Mouse (Mus musculus): ENCODE measurements around the gene Emg1. TPM values are rescaled to one million over a fixed set of nuclear protein-coding genes. Genes with fewer than 3 reads are reported as not detected.

Emg1 gene
- polyA plus RNA-seq, 1 experiment from 2014 or later: 93.9 TPM

GRCm38 (mm10) chr6:124729850-124730705 is 18.1 kb upstream of the Emg1 start:
- H3K4me1 ChIP-seq (replicated peaks; ENCODE audit: control insufficient read depth, insufficient read depth): no peaks in the 10 kb centered on the region; the same call in 1 of the 2 replicates
- H3K36me3 ChIP-seq (ENCODE audit: control insufficient read depth, insufficient read depth, low read length): no peaks in the 10 kb centered on the region
- ATAC-seq (ENCODE audit: low FRiP score, low TSS enrichment) (no peak), DNase-seq (ENCODE audit: low spot score) (no peak)
- no peak overlapping the region for H3K4me3 ChIP-seq (ENCODE audit: low read depth, low read length)
- 78% methylated on average over 8 of the region's 8 CpGs for WGBS
- no peak overlapping the region for H3K9ac ChIP-seq (ENCODE audit: low read length)
- H3K4me2 ChIP-seq (replicated peaks; ENCODE audit: low read depth): no peak overlapping the region
- TF ChIP-seq EP300 (optimal IDR thresholded peaks at IDR 0.05) (no peak), CTCF (IDR thresholded peaks at IDR 0.05; ENCODE audit: low read depth) (no peak)
- H3K27me3 ChIP-seq (ENCODE audit: control insufficient read depth, insufficient read depth, low read length): no peaks in the 10 kb centered on the region
- no peaks in the 10 kb centered on the region for H3K9me3 ChIP-seq (ENCODE audit: control insufficient read depth, low read length)
- no peak overlapping the region for H3K27ac ChIP-seq (replicated peaks)

DNA sequence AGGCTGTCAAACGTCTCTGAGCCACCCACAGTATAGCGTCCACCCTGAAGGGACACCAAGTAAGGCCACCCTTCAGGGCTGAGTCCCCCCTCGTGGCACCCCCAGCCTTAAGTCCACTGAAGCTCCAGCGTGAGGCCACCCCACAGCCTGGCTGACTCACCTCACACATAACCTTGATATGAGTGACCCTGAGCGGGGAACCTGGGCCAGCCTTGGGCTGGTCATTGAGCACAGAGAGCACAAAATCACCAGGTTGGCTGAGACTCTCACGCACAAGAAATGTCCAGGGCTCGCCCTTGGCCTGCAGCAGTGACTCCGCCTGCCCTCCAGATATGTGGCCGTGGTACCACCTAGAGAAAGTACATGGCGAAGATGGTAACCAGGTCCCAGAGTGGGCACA is 16.6 kb upstream of the Emg1 start:
- ATAC-seq (ENCODE audit: low FRiP score, low TSS enrichment) (0 out of 2 replicates have a peak, but pooled peaks have one; percentile 24), DNase-seq (ENCODE audit: low spot score) (no peak)
- H3K27me3 ChIP-seq (ENCODE audit: control insufficient read depth, insufficient read depth, low read length): no peaks in the 10 kb centered on the region
- 80% methylated on average over 10 of the region's 10 CpGs for WGBS
- H3K4me1 ChIP-seq (replicated peaks; ENCODE audit: control insufficient read depth, insufficient read depth): no peaks in the 10 kb centered on the region; the same call in 1 of the 2 replicates
- H3K9me3 ChIP-seq (ENCODE audit: control insufficient read depth, low read length): no peaks in the 10 kb centered on the region
- H3K4me2 ChIP-seq (replicated peaks; ENCODE audit: low read depth): no peak overlapping the region
- TF ChIP-seq EP300 (optimal IDR thresholded peaks at IDR 0.05) (no peak), CTCF (IDR thresholded peaks at IDR 0.05; ENCODE audit: low read depth) (no peak)
- no peak overlapping the region for H3K4me3 ChIP-seq (ENCODE audit: low read depth, low read length)
- H3K9ac ChIP-seq (ENCODE audit: low read length): no peak overlapping the region
- H3K36me3 ChIP-seq (ENCODE audit: control insufficient read depth, insufficient read depth, low read length): no peaks in the 10 kb centered on the region; the same call in 1 of the 2 replicates
- H3K27ac ChIP-seq (replicated peaks): no peak overlapping the region

DNA sequence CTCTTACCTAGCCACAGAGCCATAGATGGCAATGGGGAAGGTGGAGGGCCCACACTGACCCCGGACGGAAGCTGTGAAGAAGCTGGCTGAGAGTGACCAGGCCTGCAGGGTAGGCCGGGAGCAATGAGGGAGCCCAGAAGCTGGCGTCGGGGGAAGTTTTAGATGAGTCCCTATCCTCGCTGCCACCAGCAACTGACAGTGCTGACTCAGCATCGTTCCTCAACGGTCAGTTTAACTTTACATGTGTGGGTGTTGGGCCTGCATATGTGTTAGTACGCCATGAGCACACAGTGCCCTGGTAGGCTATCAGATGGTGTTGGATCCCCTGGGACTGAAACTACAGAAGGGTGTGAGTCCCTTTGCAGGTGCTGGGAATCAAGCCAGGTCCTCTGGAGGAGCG is 12.5 kb upstream of the Emg1 start:
- no peak overlapping the region for H3K4me3 ChIP-seq (ENCODE audit: low read depth, low read length)
- no peak for DNase-seq (ENCODE audit: low spot score)
- H3K36me3 ChIP-seq (ENCODE audit: control insufficient read depth, insufficient read depth, low read length): no peaks in the 10 kb centered on the region; the same call in 1 of the 2 replicates
- no peak overlapping the region for H3K27ac ChIP-seq (replicated peaks)
- 90% methylated on average over 10 of the region's 10 CpGs for WGBS
- no peak for ATAC-seq (ENCODE audit: low FRiP score, low TSS enrichment)
- H3K4me1 ChIP-seq (replicated peaks; ENCODE audit: control insufficient read depth, insufficient read depth): no peaks in the 10 kb centered on the region
- no peak overlapping the region for H3K9ac ChIP-seq (ENCODE audit: low read length)
- TF ChIP-seq EP300 (optimal IDR thresholded peaks at IDR 0.05) (no peak), CTCF (IDR thresholded peaks at IDR 0.05; ENCODE audit: low read depth) (no peak)
- no peaks in the 10 kb centered on the region for H3K27me3 ChIP-seq (ENCODE audit: control insufficient read depth, insufficient read depth, low read length)
- H3K4me2 ChIP-seq (replicated peaks; ENCODE audit: low read depth): no peak overlapping the region
- H3K9me3 ChIP-seq (ENCODE audit: control insufficient read depth, low read length): no peaks in the 10 kb centered on the region

DNA sequence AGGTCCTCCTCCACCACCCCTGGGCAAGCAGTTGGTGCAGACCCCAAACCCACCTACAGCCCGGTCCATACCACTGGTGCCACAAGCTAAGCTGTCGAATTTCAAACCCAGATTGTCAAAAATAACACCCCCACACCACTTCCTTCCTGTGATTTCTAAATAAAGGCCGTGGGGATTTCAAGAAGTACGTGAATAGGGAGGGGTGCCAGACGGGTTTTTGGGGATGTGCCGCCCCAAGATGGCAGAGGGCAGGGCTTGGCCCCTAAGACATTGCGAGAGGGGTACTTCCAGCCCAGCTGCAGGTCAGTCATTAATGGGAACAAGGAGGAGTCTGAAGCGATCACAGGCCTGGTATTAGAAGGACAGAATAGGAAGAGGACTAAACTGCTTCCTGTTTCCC is 11.6 kb upstream of the Emg1 start:
- no peak for DNase-seq (ENCODE audit: low spot score)
- no peaks in the 10 kb centered on the region for H3K9me3 ChIP-seq (ENCODE audit: control insufficient read depth, low read length)
- no peak overlapping the region for H3K27ac ChIP-seq (replicated peaks)
- ATAC-seq (ENCODE audit: low FRiP score, low TSS enrichment): no peak
- no peak overlapping the region for H3K9ac ChIP-seq (ENCODE audit: low read length)
- no peak overlapping the region for H3K4me3 ChIP-seq (ENCODE audit: low read depth, low read length)
- no peak for TF ChIP-seq CTCF (IDR thresholded peaks at IDR 0.05; ENCODE audit: low read depth)
- TF ChIP-seq EP300 (optimal IDR thresholded peaks at IDR 0.05): no peak
- H3K4me1 ChIP-seq (replicated peaks; ENCODE audit: control insufficient read depth, insufficient read depth): no peaks in the 10 kb centered on the region
- WGBS: 71% methylated on average over 8 of the region's 8 CpGs
- no peaks in the 10 kb centered on the region for H3K27me3 ChIP-seq (ENCODE audit: control insufficient read depth, insufficient read depth, low read length)
- no peak overlapping the region for H3K4me2 ChIP-seq (replicated peaks; ENCODE audit: low read depth)
- no peaks in the 10 kb centered on the region; the same call in 1 of the 2 replicates for H3K36me3 ChIP-seq (ENCODE audit: control insufficient read depth, insufficient read depth, low read length)

DNA sequence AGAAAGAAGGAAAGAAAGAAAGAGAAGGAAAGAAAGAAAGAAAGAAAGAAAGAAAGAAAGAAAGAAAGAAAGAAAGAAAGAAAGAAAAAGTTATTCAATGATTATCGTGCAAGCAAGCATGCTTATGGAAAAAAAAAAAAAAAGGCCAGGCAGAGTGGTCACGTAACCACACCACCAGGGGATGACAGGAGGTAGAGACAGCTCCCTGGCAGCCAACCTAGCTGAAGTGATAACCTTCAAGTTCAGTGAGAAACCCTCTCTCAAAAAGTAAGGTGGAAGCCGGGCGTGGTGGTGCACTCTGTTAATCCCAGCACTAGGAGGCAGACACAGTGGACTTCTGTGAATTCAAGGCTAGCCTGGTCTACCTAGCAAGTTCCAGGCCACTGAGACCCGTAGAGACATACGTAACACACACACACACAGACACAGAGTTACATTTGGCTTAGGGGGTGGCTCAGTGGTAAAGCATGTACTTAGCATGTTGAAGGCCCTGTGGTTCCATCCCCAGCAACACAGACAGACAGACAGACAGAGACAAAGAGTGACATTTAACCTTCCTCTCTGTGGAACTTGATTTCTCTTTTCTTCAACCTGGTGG is 11.0 kb upstream of the Emg1 start:
- no peak overlapping the region for H3K9ac ChIP-seq (ENCODE audit: low read length)
- DNase-seq (ENCODE audit: low spot score): no peak
- WGBS: 77% methylated on average over 6 of the region's 6 CpGs
- H3K4me2 ChIP-seq (replicated peaks; ENCODE audit: low read depth): no peak overlapping the region
- no peak overlapping the region for H3K4me3 ChIP-seq (ENCODE audit: low read depth, low read length)
- ATAC-seq (ENCODE audit: low FRiP score, low TSS enrichment): no peak
- H3K9me3 ChIP-seq (ENCODE audit: control insufficient read depth, low read length): no peaks in the 10 kb centered on the region
- TF ChIP-seq CTCF (IDR thresholded peaks at IDR 0.05; ENCODE audit: low read depth): no peak
- no peak for TF ChIP-seq EP300 (optimal IDR thresholded peaks at IDR 0.05)
- H3K27me3 ChIP-seq (ENCODE audit: control insufficient read depth, insufficient read depth, low read length): no peaks in the 10 kb centered on the region
- H3K27ac ChIP-seq (replicated peaks): no peak overlapping the region
- H3K4me1 ChIP-seq (replicated peaks; ENCODE audit: control insufficient read depth, insufficient read depth): no peaks in the 10 kb centered on the region
- no peaks in the 10 kb centered on the region; the same call in 1 of the 2 replicates for H3K36me3 ChIP-seq (ENCODE audit: control insufficient read depth, insufficient read depth, low read length)

- ATAC-seq (ENCODE audit: low FRiP score, low TSS enrichment) (no peak), DNase-seq (ENCODE audit: low spot score) (no peak)
- Histone ChIP-seq H3K27ac (replicated peaks) (peak overlapping the region; percentile 95), H3K9ac (ENCODE audit: low read length) (peak overlapping the region; percentile 72; the same call in 1 of the 2 replicates), H3K4me3 (ENCODE audit: low read depth, low read length) (no peak overlapping the region), H3K36me3 (ENCODE audit: control insufficient read depth, insufficient read depth, low read length) (peaks cover 5% of the 10 kb centered on the region; the same call in 1 of the 2 replicates), H3K27me3 (ENCODE audit: control insufficient read depth, insufficient read depth, low read length) (no peaks in the 10 kb centered on the region), H3K4me2 (replicated peaks; ENCODE audit: low read depth) (peak overlapping the region; percentile 61; the same call in 1 of the 2 replicates), H3K9me3 (ENCODE audit: control insufficient read depth, low read length) (no peaks in the 10 kb centered on the region), H3K4me1 (replicated peaks; ENCODE audit: control insufficient read depth, insufficient read depth) (no peaks in the 10 kb centered on the region)
- TF ChIP-seq EP300 (optimal IDR thresholded peaks at IDR 0.05) (no peak), CTCF (IDR thresholded peaks at IDR 0.05; ENCODE audit: low read depth) (no peak)
- 38% methylated on average over 11 of the region's 11 CpGs for WGBS
Observed at GRCm38 (mm10) chr6:124720904-124721303, 8.9 kb upstream of the Emg1 start.
